Mouse (Mus musculus) left cerebral cortex, postnatal 36 days (tissue): ENCODE measurements around the gene Tubgcp2. TPM values are rescaled to one million over a fixed set of nuclear protein-coding genes. Genes with fewer than 3 reads are reported as not detected.

Experiments
- DNase-seq, 2 experiments: peaks; one replicate each; pipeline ENCODE4 v3.0.0; 2021 to 2022; ENCODE audit warnings: low spot score in 2 of 2, mixed read lengths in 1 of 2
- intact Hi-C: fragments of 180-260 bp; cut with DNase I; formaldehyde crosslinking; loops from one replicate; pipeline ENCODE4 v1.15.1; 2025
- total RNA-seq, 2 experiments: library from RNA; stranded (reverse); gene quantifications; 2 replicates each; pipeline ENCODE4 v1.2.3; 2021

Tubgcp2 gene
- total RNA-seq, 2 experiments from 2014 or later = 35.3 to 36.9 TPM

- no peak for DNase-seq
- intact Hi-C loops = no loop called here
Observed at GRCm38 (mm10) chr7:140049115-140049689, 12.7 kb upstream of the Tubgcp2 start.

GRCm38 (mm10) chr7:140048361-140049114 lies 12.1 kb upstream of the Tubgcp2 start, which contains the start of gene Msx3:
TSS of gene Msx3 (minus strand) at chr7:140049089.
- intact Hi-C loops = no loop called here
- DNase-seq = no peak

DNA sequence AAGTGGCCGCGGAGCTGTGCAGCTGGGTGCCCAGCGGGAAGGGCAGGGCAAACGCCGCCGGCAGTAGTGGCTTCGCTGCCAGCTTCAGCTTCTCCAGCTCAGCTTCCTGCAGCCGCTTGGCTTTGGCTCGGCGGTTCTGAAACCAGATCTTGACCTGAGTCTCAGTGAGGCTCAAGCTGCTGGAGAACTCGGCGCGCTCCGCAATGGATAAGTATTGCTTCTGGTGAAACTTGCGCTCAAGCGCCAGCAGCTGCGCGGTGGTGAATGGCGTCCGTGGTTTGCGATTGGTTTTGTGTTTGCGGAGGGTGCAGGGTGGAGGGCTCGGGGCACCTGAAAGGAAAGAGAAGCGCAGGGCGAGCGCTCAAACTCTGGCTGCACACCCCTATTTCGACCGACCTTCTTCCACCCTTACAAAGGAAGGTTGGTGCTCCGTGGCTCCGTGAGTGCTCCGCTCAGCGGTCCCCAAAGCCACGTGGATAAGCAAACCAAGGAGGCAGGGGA lies 11.4 kb upstream of the Tubgcp2 start:
- no peak for DNase-seq
- intact Hi-C loops = no loop called here

DNA sequence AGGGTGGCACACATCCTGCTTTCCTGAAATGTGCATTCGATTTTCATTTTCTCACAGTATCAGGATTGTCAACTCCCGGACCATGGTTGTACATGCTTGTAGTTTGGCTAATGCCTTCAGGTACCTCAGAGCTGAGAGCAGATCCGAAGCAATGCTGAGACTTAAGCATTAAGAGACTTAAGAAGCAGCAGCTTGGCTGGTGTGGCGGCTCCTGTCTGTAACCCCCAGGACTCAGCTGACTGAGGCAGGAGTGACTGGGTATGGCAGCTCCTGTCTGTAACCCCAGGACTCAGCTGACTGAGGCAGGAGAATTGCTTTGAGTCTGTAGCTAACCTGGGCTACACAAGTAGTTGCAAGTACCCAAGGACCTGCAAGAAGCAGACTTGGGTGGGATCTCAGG lies 9.1 kb upstream of the Tubgcp2 start:
- DNase-seq = no peak
- intact Hi-C loops = no loop called here

GRCm38 (mm10) chr7:140042728-140043127 lies 6.3 kb upstream of the Tubgcp2 start:
- intact Hi-C loops = no loop called here
- DNase-seq = no peak

- DNase-seq = no peak
- intact Hi-C loops = no loop called here
Observed at GRCm38 (mm10) chr7:140037171-140037555, 694 bp upstream of the Tubgcp2 start.

- intact Hi-C loops = no loop called here
- DNase-seq = no peak
Observed at GRCm38 (mm10) chr7:140035456-140035855, 1.0 kb downstream of the Tubgcp2 start.

GRCm38 (mm10) chr7:140033386-140033785 lies 3.1 kb downstream of the Tubgcp2 start:
- intact Hi-C loops = no loop called here
- DNase-seq = no peak

DNA sequence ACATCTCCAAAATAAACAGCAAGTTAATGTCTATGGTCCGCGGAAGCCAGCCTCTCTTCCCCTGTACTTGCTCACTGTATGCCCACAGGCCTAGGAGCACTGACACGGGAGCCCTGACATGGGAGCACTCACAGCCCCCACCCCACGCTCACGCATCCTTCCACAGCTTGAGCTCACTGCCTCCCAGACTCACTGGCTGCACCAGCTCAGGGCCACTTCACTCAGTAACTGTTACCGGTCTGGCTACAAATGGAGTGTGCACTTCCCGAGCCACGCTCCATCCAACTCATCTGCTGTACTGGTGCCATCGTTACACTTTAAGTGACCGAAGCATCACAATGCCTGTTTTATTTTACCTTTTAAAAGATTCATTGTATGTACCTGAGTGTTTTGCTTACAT lies 4.1 kb downstream of the Tubgcp2 start:
- DNase-seq = no peak
- intact Hi-C loops = no loop called here

DNA sequence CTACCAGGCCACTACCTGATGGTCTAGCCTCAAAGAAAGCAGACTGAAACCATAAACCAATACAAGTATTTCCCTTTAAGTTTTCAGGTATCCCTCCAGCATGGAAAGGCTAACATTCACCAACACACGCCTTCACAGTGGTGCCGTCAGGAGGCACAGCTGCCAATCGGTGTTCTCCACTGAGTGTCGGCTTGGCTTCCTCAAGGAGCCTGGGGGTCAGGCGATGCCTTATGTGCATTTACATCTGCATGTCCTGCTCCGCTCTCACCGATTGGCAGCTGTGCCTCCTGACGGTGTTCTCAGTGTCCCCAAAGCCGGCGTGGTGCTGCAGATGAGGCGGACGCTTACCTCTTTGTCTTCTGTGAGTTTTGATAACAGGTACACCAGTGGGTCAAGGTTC lies 4.7 kb downstream of the Tubgcp2 start:
- no peak for DNase-seq
- intact Hi-C loops = no loop called here

GRCm38 (mm10) chr7:140011336-140011735 lies 25.1 kb downstream of the Tubgcp2 start:
- no peak for DNase-seq

GRCm38 (mm10) chr7:140007781-140008180 lies 28.7 kb downstream of the Tubgcp2 start:
- intact Hi-C loops = no loop called here
- no peak for DNase-seq

More at GRCm38 (mm10) chr7:140011336-140011735, 25.1 kb downstream of the Tubgcp2 start:
- intact Hi-C loops = no loop called here

DNA sequence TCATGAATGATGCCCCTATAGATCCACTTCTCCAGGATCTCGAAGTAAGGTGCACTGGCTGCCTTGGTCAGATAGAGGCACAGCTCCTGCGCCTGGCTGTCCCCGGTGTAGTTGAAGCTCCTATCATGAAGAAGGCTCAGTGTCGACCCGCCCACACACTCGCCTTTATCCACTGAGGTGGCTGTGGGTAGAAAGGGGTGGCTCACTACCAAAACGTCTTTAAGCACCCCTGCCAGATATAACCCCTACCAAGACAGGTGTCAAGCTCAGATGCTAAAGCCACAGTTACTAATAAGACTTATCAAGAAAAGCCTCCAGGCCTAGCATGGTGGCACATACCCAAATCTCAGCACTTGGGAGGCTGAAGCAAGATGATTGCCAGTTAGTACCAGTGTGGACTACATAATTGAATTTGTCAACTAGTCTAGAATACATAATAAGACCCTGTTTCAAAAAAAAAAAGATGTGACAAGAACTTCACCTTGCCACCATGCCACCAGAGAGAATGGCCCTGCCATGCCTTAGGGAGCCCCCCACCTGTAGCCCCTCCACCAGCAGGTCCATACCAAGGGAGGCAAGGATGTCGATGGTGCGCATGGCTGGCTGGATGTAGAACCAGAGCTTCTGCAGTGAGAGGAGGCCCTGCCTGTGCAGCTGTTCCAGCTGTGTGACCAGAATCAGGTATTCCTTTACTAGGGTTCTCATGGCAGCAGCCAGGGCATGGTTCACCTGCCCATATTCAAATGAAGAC lies 29.4 kb downstream of the Tubgcp2 start:
- intact Hi-C loops = no loop called here

GRCm38 (mm10) chr7:140004666-140005065 lies 31.8 kb downstream of the Tubgcp2 start:
- intact Hi-C loops = no loop called here
- DNase-seq = no peak

More for the DNA sequence above, 29.4 kb downstream of the Tubgcp2 start:
- no peak for DNase-seq

DNA sequence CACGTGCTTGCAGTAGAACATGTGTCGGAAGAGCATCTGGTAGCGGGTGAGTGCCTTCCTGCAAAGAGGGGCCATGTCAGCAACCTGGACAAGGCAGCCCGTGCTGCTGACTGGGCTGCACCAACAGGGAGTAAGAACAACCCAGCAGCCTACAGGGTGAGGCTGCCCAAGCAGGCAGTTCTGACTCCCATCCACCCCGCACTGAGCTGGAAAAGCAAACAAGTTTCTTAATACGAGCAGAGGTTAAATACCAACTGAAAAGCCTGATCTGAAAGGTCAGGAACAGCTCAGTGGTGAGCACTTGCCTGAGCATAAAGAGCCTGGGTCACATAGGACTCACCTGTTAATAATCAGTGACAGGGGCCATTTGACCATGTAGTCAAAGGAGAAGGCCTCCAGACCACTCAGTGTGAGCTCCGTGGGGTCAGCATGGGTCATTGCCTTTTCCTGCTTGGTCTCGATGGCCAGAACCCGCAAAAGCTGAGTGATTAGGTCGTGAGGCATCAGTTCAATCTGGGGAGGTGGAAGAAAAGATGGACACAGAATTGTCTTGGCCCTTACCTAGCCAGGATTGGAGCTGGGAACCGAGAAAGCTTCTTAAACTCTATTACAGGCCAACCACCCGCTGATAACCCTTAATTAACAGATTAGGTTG lies 35.3 kb downstream of the Tubgcp2 start:
- intact Hi-C loops = no loop called here
- DNase-seq = no peak

GRCm38 (mm10) chr7:139998691-139999350 lies 37.6 kb downstream of the Tubgcp2 start:
- DNase-seq = peak; percentile 53
- intact Hi-C loops = loop anchor here (10.0 kb wide), 1 partner anchor 94 kb away; no protein-coding TSS in a partner anchor

- intact Hi-C loops = loop anchor here (2.0 to 10.0 kb wide), 2 partner anchors 26 to 90 kb away; no protein-coding TSS in a partner anchor
Observed at GRCm38 (mm10) chr7:139994676-139995075, 41.8 kb downstream of the Tubgcp2 start.

DNA sequence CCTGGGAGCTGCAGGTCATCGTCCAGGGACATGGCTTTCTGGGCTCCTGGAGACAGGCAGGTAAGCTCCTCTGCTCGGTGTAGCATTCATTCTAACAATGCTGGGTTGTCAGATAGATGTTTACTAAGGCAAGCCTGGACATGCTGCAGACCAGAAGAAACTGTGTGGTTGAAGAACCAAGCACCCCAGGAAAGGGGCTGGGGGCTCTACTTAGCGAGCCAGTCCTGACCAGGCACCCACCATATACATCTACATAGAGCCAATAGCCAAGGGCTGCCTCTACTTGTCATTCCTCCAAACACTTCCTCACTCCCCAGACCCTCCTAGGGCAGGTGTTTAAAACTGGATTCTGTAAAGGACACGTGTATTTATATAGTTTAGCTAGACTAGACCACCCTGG lies 42.3 kb downstream of the Tubgcp2 start:
- intact Hi-C loops = loop anchor here (2.0 to 10.0 kb wide), 2 partner anchors 25 to 89 kb away; no protein-coding TSS in a partner anchor
- DNase-seq = no peak

More at GRCm38 (mm10) chr7:139994676-139995075, 41.8 kb downstream of the Tubgcp2 start:
- DNase-seq = peak; percentile 56 to 66

- no peak for DNase-seq
- intact Hi-C loops = loop anchor here (10.0 kb wide), 1 partner anchor 89 kb away; no protein-coding TSS in a partner anchor
Observed at GRCm38 (mm10) chr7:139993532-139993931, 42.9 kb downstream of the Tubgcp2 start.
